ENCODE assay signal across 8 mouse cellular contexts in genomic region chr13:8780441-8780840, GRCm38 (mm10).
DNase-seq lines count a peak whose midpoint lies in the region; ATAC-seq lines count a peak whose summit lies in the region.

No protein-coding gene starts in this region.

- H3K36me3 ChIP-seq in hindbrain, embryonic 16.5 days (ENCODE audit: control insufficient read depth, insufficient read depth, low read length) = no peaks in the 10 kb centered on the region

- no peak overlapping the region for H3K4me3 ChIP-seq in hindbrain, embryonic 16.5 days (ENCODE audit: low read length)

- 49% methylated on average over 4 of the region's 4 CpGs for WGBS in hindbrain, embryonic 16.5 days

- DNase-seq in left cerebral cortex, postnatal 14 days (ENCODE audit: low spot score in 2 of 2) = peak; percentile 62 to 79
- no peak for DNase-seq in left cerebral cortex, postnatal 36 days (ENCODE audit: low spot score in 2 of 2)
- peak; percentile 20 for DNase-seq in Muller cell, postnatal 12 days (ENCODE audit: inconsistent ontology term)
- peak; percentile 10 for DNase-seq in cerebellum, adult 11-12 months
- DNase-seq in gastrocnemius, postnatal 14 days = peak; percentile 15
- DNase-seq in liver = peak; percentile 75

- no peaks in the 10 kb centered on the region for H3K27me3 ChIP-seq in hindbrain, embryonic 16.5 days (replicated peaks; ENCODE audit: control insufficient read depth, insufficient read depth, low read length)

- peak; percentile 56; the same call in 1 of the 2 replicates for ATAC-seq in neutrophil, adult 5-6 weeks (ENCODE audit: extremely low read depth, insufficient number of reproducible peaks, low FRiP score, poor library complexity, severe bottlenecking)
- ATAC-seq in hindbrain, embryonic 16.5 days = no peak

- no peak overlapping the region for H3K27ac ChIP-seq in hindbrain, embryonic 16.5 days (ENCODE audit: low read depth, low read length)

- H3K9me3 ChIP-seq in hindbrain, embryonic 16.5 days (ENCODE audit: control insufficient read depth, low read length) = no peaks in the 10 kb centered on the region

- H3K4me2 ChIP-seq in hindbrain, embryonic 16.5 days (ENCODE audit: low read length) = no peak overlapping the region

- no peaks in the 10 kb centered on the region for H3K4me1 ChIP-seq in hindbrain, embryonic 16.5 days (ENCODE audit: control insufficient read depth, insufficient read depth, low read depth, low read length)

- intact Hi-C loops in left cerebral cortex, postnatal 14 days (cut with DNase I) = loop anchor here (5.0 kb wide), 1 partner anchor 1943 kb away; no protein-coding TSS in a partner anchor
- intact Hi-C loops in left cerebral cortex, postnatal 36 days (cut with DNase I) = loop anchor here (10.0 kb wide), 1 partner anchor 1946 kb away; no protein-coding TSS in a partner anchor
- intact Hi-C loops in gastrocnemius, postnatal 14 days (cut with DNase I; ENCODE audit: low total_unique reads) = no loop called here

- H3K9ac ChIP-seq in hindbrain, embryonic 16.5 days (ENCODE audit: low read depth, low read length) = no peak overlapping the region

Comparison
In these comparisons a context has a peak if more than half of its experiments do, and no peak if none do; other contexts are left out.
1. DNase-seq: peak in left cerebral cortex, postnatal 14 days (2 of 2), Muller cell, postnatal 12 days (single experiment), cerebellum, adult 11-12 months (single experiment), gastrocnemius, postnatal 14 days (single experiment) and liver (single experiment); none in left cerebral cortex, postnatal 36 days (0 of 2).